Mouse (Mus musculus) hindbrain, postnatal 0 days (tissue): Measurements from ENCODE around the gene Zfp408. TPM values are rescaled to one million over a fixed set of nuclear protein-coding genes. Genes with fewer than 3 reads are reported as not detected.

Source experiments
- ATAC-seq: fragments of 200-750 bp; cut with Nextera tagmentation; 2 replicates; pipeline ENCODE4 v1.8.0; 2017; ENCODE audit warnings: mild to moderate bottlenecking, moderate TSS enrichment, moderate library complexity
- DNase-seq: peaks from one replicate; pipeline ENCODE4 v3.0.0-alpha.2; 2015; ENCODE audit warnings: low spot score
- H3K27ac ChIP-seq: fragments of 300-500 bp; sonication (generic); 2 replicates; pipeline ENCODE4 v1.5.1; 2014; ENCODE audit warnings: mild to moderate bottlenecking
- H3K27me3 ChIP-seq: fragments of 300-500 bp; sonication (generic); 2 replicates; pipeline ENCODE4 v1.6.1; 2014; ENCODE audit warnings: low read length, mixed read lengths; ENCODE audit not compliant: insufficient read depth
- H3K36me3 ChIP-seq: fragments of 300-500 bp; sonication (generic); 2 replicates; pipeline ENCODE4 v1.6.1; 2014; ENCODE audit warnings: low read length, mixed read lengths; ENCODE audit not compliant: insufficient read depth
- H3K4me1 ChIP-seq: fragments of 300-500 bp; sonication (generic); 2 replicates; pipeline ENCODE4 v1.6.1; 2014; ENCODE audit warnings: antibody characterized with exemption, low read length, mixed read lengths; ENCODE audit not compliant: insufficient read depth
- H3K4me2 ChIP-seq: fragments of 300-500 bp; sonication (generic); 2 replicates; pipeline ENCODE4 v1.6.1; 2014; ENCODE audit warnings: low read depth, mild to moderate bottlenecking, low read length, moderate library complexity, mixed read lengths
- H3K4me3 ChIP-seq: fragments of 300-500 bp; sonication (generic); 2 replicates; pipeline ENCODE4 v1.5.1; 2014; ENCODE audit warnings: low read length
- H3K9ac ChIP-seq: fragments of 300-500 bp; sonication (generic); replicated peaks from 2 replicates; pipeline ENCODE4 v1.6.1; 2014; ENCODE audit warnings: mild to moderate bottlenecking, low read length, moderate library complexity, mixed read lengths
- H3K9me3 ChIP-seq: fragments of 300-500 bp; sonication (generic); 2 replicates; pipeline ENCODE4 v1.6.1; 2016; ENCODE audit warnings: low read length, mixed read lengths
- CTCF ChIP-seq: IDR thresholded peaks from 2 replicates; pipeline ENCODE4 v1.5.1; 2016; ENCODE audit warnings: antibody characterized with exemption, control low read depth, low read depth
- WGBS: fragments of 180-500 bp; shearing (Covaris S2); extraction: QIAGEN DNeasy Blood & Tissue Kit; methylation state at CpG from one replicate; pipeline ENCODE4 v1.1.7; 2014; 5-methylcytosine and 5-hydroxymethylcytosine counted together
- polyA plus RNA-seq: library from polyadenylated mRNA; unstranded; fragments of >200 nt; fragmentation: Nextera tagmentation; extraction: Ambion mirVana; gene quantifications from 2 replicates; pipeline ENCODE4 v1.2.1, GENCODE M21; 2015
- total RNA-seq: library from RNA; depleted of rRNA; stranded (reverse); fragments of >200 nt; gene quantifications from 2 replicates; pipeline ENCODE4 v1.2.3, GENCODE M21; 2014

Gene Zfp408
- total and polyA plus RNA-seq, 2 experiments from 2014 or later = 12.2 to 25.7 TPM

- Histone ChIP-seq H3K4me2 (no peak overlapping the region), H3K4me3 (no peak overlapping the region), H3K4me1 (no peaks in the 10 kb centered on the region), H3K9ac (no peak overlapping the region), H3K27me3 (no peaks in the 10 kb centered on the region), H3K36me3 (peaks cover 41% of the 10 kb centered on the region), H3K27ac (no peak overlapping the region), H3K9me3 (no peaks in the 10 kb centered on the region)
- ATAC-seq (no peak), DNase-seq (no peak)
- TF ChIP-seq CTCF = no peak
- 85% methylated on average over 11 of the region's 11 CpGs for WGBS
These were observed 3.8 kb downstream of the Zfp408 start for GRCm38 (mm10) chr2:91645811-91646210.

DNA sequence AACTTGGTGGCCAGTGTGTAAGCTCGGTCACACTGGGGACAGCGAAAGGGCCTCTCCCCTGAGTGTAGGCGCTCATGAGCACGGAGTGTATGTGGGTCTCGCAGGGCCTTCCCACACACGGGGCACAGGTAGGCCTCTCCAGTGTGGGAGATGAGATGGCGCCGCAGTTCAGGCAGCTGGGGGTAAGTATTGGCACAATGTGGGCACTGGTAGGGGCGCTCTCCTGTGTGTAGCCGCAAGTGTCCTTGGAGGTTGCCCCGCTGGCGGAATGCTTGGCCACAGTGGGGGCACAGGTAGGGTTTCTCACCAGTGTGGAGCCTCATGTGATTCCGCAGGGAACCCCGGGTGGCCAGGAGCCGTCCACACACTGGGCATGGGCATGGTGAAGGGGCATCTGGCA, 4.2 kb downstream of the Zfp408 start:
- H3K27ac ChIP-seq = no peak overlapping the region
- H3K4me3 ChIP-seq = no peak overlapping the region
- H3K4me1 ChIP-seq = no peaks in the 10 kb centered on the region
- H3K36me3 ChIP-seq = peaks cover 41% of the 10 kb centered on the region
- ATAC-seq = no peak
- TF ChIP-seq CTCF = no peak
- 98% methylated on average over 15 of the region's 15 CpGs for WGBS
- no peak overlapping the region for H3K4me2 ChIP-seq
- H3K9ac ChIP-seq = no peak overlapping the region
- H3K27me3 ChIP-seq = no peaks in the 10 kb centered on the region
- no peaks in the 10 kb centered on the region for H3K9me3 ChIP-seq
- no peak for DNase-seq

DNA sequence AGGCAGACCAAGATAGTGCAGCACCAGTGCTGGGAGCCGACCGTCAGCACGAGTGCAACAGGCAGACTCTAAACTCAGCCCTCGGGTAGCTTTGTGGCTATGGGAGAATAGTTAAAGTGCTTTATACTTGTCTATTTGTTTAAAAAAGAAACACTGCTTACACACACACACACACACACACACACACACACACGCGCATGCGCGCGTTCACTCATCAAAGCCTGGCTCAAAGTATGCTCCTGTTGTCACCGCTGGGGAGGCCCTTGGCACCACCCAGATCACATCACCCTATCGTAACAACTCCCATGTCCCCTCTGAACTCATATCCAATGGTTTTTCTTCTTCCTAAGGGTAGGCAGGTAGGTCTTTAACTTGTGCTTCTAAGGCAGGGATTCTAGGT, 5.6 kb downstream of the Zfp408 start:
- Histone ChIP-seq H3K4me3 (no peak overlapping the region), H3K9ac (no peak overlapping the region), H3K36me3 (peaks cover 41% of the 10 kb centered on the region), H3K4me2 (no peak overlapping the region), H3K4me1 (no peaks in the 10 kb centered on the region), H3K27ac (no peak overlapping the region), H3K27me3 (no peaks in the 10 kb centered on the region), H3K9me3 (no peaks in the 10 kb centered on the region)
- whole genome bisulfite sequencing = 95% methylated on average over 11 of the region's 11 CpGs
- ATAC-seq (no peak), DNase-seq (no peak)
- no peak for TF ChIP-seq CTCF

DNA sequence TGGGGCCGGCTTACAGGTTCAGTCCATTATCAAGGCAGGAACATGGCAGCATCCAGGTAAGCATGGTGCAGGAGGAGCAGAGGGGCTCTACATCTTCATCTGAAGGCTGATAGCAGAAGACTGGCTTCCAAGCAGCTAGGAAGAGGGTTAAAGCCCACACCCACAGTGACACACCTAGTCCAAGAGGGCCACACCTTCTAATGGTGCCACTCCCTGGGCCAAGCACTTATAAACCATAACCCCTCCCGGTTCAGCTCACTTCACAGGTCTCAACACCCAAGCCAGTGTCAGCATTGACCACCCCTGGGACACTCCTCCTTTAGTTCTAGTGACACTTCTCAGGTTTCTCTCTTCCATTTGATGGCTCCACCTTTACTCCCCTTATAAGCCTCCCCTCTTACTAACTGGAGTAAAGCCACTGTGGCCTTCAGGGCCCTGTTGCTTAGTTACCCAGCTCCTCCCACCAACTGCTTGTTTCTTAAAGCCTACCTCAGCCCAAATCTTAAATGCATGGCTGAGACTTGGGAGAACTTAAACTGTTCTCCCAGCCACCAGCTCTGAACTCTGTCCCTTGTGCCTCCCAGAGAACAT, 6.7 kb downstream of the Zfp408 start:
- no peak for TF ChIP-seq CTCF
- no peak overlapping the region for H3K9ac ChIP-seq
- no peak overlapping the region for H3K4me2 ChIP-seq
- H3K27me3 ChIP-seq = no peaks in the 10 kb centered on the region
- DNase-seq (no peak), ATAC-seq (no peak)
- no peaks in the 10 kb centered on the region for H3K9me3 ChIP-seq
- peaks cover 41% of the 10 kb centered on the region for H3K36me3 ChIP-seq
- no peaks in the 10 kb centered on the region for H3K4me1 ChIP-seq
- no peak overlapping the region for H3K27ac ChIP-seq
- 92% methylated on average over 2 of the region's 2 CpGs for WGBS
- H3K4me3 ChIP-seq = no peak overlapping the region

DNA sequence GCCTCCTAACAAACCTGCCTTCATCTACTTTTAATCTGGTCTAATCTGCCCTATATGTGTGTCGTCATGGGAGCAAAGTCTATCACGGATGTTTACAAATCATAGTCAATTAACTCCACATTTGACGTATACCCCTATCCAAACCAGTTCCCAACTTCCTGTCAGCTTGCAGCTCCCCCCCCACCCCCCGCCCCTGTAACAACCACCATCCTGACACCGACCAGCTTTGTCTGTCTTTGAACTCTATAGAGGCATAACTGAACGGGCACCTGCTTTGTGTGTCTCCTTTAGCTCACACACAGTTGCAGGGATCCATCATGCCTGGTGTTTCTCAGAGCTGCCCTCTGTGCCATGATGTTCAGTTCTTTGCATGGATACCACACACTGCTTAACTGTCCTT, 10.7 kb downstream of the Zfp408 start:
- H3K9ac ChIP-seq = no peak overlapping the region
- no peaks in the 10 kb centered on the region for H3K4me1 ChIP-seq
- H3K4me3 ChIP-seq = no peak overlapping the region
- no peak overlapping the region for H3K4me2 ChIP-seq
- no peaks in the 10 kb centered on the region for H3K27me3 ChIP-seq
- 78% methylated on average over 6 of the region's 6 CpGs for WGBS
- ATAC-seq (no peak), DNase-seq (no peak)
- no peaks in the 10 kb centered on the region for H3K9me3 ChIP-seq
- H3K27ac ChIP-seq = no peak overlapping the region
- H3K36me3 ChIP-seq = peaks cover 3% of the 10 kb centered on the region; the same call in 1 of the 2 replicates
- TF ChIP-seq CTCF = no peak

- no peak for ATAC-seq
- H3K4me2 ChIP-seq = no peak overlapping the region
- no peak for DNase-seq
- no peaks in the 10 kb centered on the region for H3K36me3 ChIP-seq
- H3K9ac ChIP-seq = no peak overlapping the region
- WGBS = 81% methylated on average over 5 of the region's 5 CpGs
- TF ChIP-seq CTCF = no peak
- no peaks in the 10 kb centered on the region for H3K9me3 ChIP-seq
- no peaks in the 10 kb centered on the region for H3K27me3 ChIP-seq
- no peak overlapping the region for H3K27ac ChIP-seq
- no peak overlapping the region for H3K4me3 ChIP-seq
- H3K4me1 ChIP-seq = no peaks in the 10 kb centered on the region
These were observed 12.8 kb downstream of the Zfp408 start for GRCm38 (mm10) chr2:91636727-91637338.

DNA sequence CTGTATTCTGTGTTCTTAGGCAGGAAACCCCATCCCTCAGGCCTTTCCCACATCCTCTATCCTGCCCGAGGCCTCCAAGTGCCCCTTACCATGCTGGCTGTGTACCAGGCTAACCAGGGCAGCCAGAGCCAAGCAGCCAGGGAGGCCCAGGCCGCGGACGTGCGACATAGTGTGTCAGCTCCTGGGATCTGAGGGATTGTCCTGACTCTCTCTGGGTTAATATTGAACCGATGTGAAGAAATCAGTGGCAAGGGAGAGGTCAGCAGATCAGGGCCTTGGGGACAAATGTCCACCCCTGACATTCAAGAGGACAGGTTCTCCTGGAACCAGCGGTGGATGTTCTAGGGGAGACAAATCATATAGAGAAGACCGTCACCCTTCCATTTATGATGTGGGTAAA, 13.4 kb downstream of the Zfp408 start, which contains the start of gene F2:
Gene F2 (minus strand): TSS at position 186 of the 400 bp plus-strand sequence.
- H3K36me3 ChIP-seq = no peaks in the 10 kb centered on the region
- no peak for TF ChIP-seq CTCF
- H3K4me3 ChIP-seq = no peak within 1 kb of the TSS
- H3K27me3 ChIP-seq = no peaks in the 10 kb centered on the region
- no peak within 1 kb of the TSS for H3K27ac ChIP-seq
- no peak within 1 kb of the TSS for H3K9ac ChIP-seq
- H3K4me2 ChIP-seq = no peak within 1 kb of the TSS
- no peaks in the 10 kb centered on the region for H3K4me1 ChIP-seq
- ATAC-seq (no peak), DNase-seq (no peak)
- H3K9me3 ChIP-seq = no peaks in the 10 kb centered on the region
- WGBS = 88% methylated on average over 8 of the region's 8 CpGs
